ENCODE assay signal across 12 mouse cellular contexts in the genomic region with DNA sequence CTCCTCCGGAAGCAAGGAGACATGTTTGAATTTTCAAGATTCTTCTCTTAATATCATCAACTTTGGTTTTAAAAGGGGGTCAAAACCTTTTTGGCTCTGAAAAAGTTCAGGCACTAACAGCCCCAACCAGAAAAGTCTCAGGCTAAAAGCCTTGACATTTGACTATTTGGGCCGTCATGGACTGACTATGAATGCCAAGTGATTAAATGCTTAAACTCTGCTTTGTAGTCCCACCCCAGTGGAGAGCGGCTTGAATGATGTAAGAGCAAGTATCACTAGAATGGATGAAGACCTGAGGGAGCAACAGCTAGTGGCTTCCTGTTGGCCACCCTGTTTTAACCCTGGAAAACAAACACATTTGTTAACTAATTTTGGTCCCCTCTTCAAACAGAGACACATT.
"Had no signal": no experiment of that assay in that cellular context is flagged by ENCODE, and none has a peak within 500 bp of the region (broad histone marks: within the 10 kb centered on the region; RNA-seq: fewer than 3 reads in every experiment).

No protein-coding gene starts in this region.

- H3K27ac ChIP-seq: limb, embryonic 15.5 days; liver, embryonic 13.5 days; midbrain, embryonic 12.5 days; neural tube, embryonic 13.5 days had no signal

- DNase-seq: kidney, postnatal 25 days; liver, embryonic 13.5 days; lung, adult 18-20 months; retina, postnatal 1 day; right cerebral cortex, postnatal 4 days; spleen, adult 18-20 months; thymus, adult 18-20 months; thymus, postnatal 14 days had no signal

- H3K27me3 ChIP-seq: limb, embryonic 15.5 days; neural tube, embryonic 13.5 days had no signal

- H3K36me3 ChIP-seq: limb, embryonic 15.5 days; liver, embryonic 13.5 days; midbrain, embryonic 12.5 days; neural tube, embryonic 13.5 days had no signal

- H3K4me3 ChIP-seq: left cerebral cortex, adult 2 months; limb, embryonic 15.5 days; liver, embryonic 13.5 days; midbrain, embryonic 12.5 days; neural tube, embryonic 13.5 days had no signal

- H3K9me3 ChIP-seq: limb, embryonic 15.5 days; liver, embryonic 13.5 days; midbrain, embryonic 12.5 days; neural tube, embryonic 13.5 days had no signal
